Mouse (Mus musculus) lung, embryonic 16.5 days (tissue): ENCODE measurements around the gene Fxyd1. TPM values are rescaled to one million over a fixed set of nuclear protein-coding genes. Genes with fewer than 3 reads are reported as not detected.

ENCODE experiments used
- ATAC-seq: fragments of 200-750 bp; cut with Nextera tagmentation; 2 replicates; pipeline ENCODE4 v1.8.0; 2017; ENCODE audit warnings: low read depth, mild to moderate bottlenecking, moderate library complexity
- H3K27ac ChIP-seq: fragments of 300-500 bp; sonication (generic); 2 replicates; pipeline ENCODE4 v1.5.1; 2014; ENCODE audit warnings: mild to moderate bottlenecking, control low read depth, low read length
- H3K27me3 ChIP-seq: fragments of 300-500 bp; sonication (generic); 2 replicates; pipeline ENCODE4 v1.6.1; 2014; ENCODE audit warnings: low read depth, low read length, mixed read lengths; ENCODE audit not compliant: control insufficient read depth, insufficient read depth
- H3K36me3 ChIP-seq: fragments of 300-500 bp; sonication (generic); 2 replicates; pipeline ENCODE4 v1.6.1; 2014; ENCODE audit warnings: low read length; ENCODE audit not compliant: control insufficient read depth, insufficient read depth
- H3K4me1 ChIP-seq: fragments of 300-500 bp; sonication (generic); replicated peaks from 2 replicates; pipeline ENCODE4 v1.6.1; 2014; ENCODE audit warnings: low read length, mixed read lengths; ENCODE audit not compliant: control insufficient read depth, insufficient read depth
- H3K4me2 ChIP-seq: fragments of 300-500 bp; sonication (generic); 2 replicates; pipeline ENCODE4 v1.6.1; 2014; ENCODE audit warnings: low read depth, low read length, control low read depth
- H3K4me3 ChIP-seq: fragments of 300-500 bp; sonication (generic); 2 replicates; pipeline ENCODE4 v1.5.1; 2014; ENCODE audit warnings: mild to moderate bottlenecking, low read length, control low read depth
- H3K9ac ChIP-seq: fragments of 300-500 bp; sonication (generic); 2 replicates; pipeline ENCODE4 v1.6.1; 2014; ENCODE audit warnings: low read length, control low read depth
- H3K9me3 ChIP-seq: fragments of 300-500 bp; sonication (generic); 2 replicates; pipeline ENCODE4 v1.6.1; 2016; ENCODE audit warnings: low read length; ENCODE audit not compliant: control insufficient read depth
- WGBS: fragments of 180-500 bp; shearing (Covaris S2); extraction: QIAGEN DNeasy Blood & Tissue Kit; methylation state at CpG from one replicate; pipeline ENCODE4 v1.1.7; 2014; 5-methylcytosine and 5-hydroxymethylcytosine counted together
- polyA plus RNA-seq: library from polyadenylated mRNA; unstranded; fragments of >200 nt; fragmentation: Nextera tagmentation; extraction: Ambion mirVana; gene quantifications from 2 replicates; pipeline ENCODE4 v1.2.1, GENCODE M21; 2015

Fxyd1 gene
- polyA plus RNA-seq, 1 experiment from 2014 or later = 105 TPM

- Histone ChIP-seq H3K4me1 (peaks cover 25% of the 10 kb centered on the region), H3K36me3 (no peaks in the 10 kb centered on the region), H3K27ac (no peak overlapping the region), H3K9me3 (no peaks in the 10 kb centered on the region), H3K4me2 (no peak overlapping the region), H3K9ac (no peak overlapping the region), H3K4me3 (no peak overlapping the region), H3K27me3 (no peaks in the 10 kb centered on the region)
- WGBS = 49% methylated on average over 9 of the region's 9 CpGs
- ATAC-seq = no peak
Observed at GRCm38 (mm10) chr7:31072326-31072725, 15.3 kb upstream of the Fxyd1 start.

DNA sequence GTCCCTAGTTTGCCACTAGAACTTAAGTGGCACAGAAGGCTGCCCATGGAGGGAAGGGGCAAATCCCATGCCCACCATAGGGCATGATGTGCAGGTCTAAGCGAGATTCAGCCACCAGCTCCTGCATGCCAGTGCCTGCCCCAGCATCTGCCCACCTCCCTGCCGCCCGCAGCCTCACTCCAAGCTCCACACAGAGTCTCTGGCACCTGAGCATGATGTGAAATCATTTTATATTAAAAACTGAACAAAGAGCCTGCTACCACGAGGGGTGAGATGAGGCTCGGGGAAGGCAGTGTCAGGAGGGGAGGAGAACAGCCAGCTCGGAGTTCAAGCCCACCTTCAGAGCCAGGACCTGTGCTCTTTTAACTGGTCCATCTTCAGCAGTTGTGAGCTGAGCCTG is 13.3 kb upstream of the Fxyd1 start:
- 82% methylated on average over 6 of the region's 6 CpGs for WGBS
- ATAC-seq = no peak

GRCm38 (mm10) chr7:31069491-31069890 is 12.5 kb upstream of the Fxyd1 start:
- 82% methylated on average over 14 of the region's 14 CpGs for WGBS
- Histone ChIP-seq H3K9me3 (no peaks in the 10 kb centered on the region), H3K9ac (no peak overlapping the region), H3K36me3 (no peaks in the 10 kb centered on the region), H3K4me1 (peaks cover 17% of the 10 kb centered on the region), H3K4me3 (no peak overlapping the region), H3K27me3 (no peaks in the 10 kb centered on the region), H3K27ac (no peak overlapping the region), H3K4me2 (no peak overlapping the region)
- ATAC-seq = no peak

More for the DNA sequence above, 13.3 kb upstream of the Fxyd1 start:
- H3K4me3 ChIP-seq = no peak overlapping the region
- no peaks in the 10 kb centered on the region for H3K9me3 ChIP-seq
- no peak overlapping the region for H3K27ac ChIP-seq
- H3K36me3 ChIP-seq = no peaks in the 10 kb centered on the region
- H3K9ac ChIP-seq = no peak overlapping the region
- peaks cover 20% of the 10 kb centered on the region for H3K4me1 ChIP-seq
- no peaks in the 10 kb centered on the region for H3K27me3 ChIP-seq
- H3K4me2 ChIP-seq = no peak overlapping the region

- H3K4me3 ChIP-seq = no peak overlapping the region
- no peak overlapping the region for H3K4me2 ChIP-seq
- H3K36me3 ChIP-seq = no peaks in the 10 kb centered on the region
- H3K9me3 ChIP-seq = no peaks in the 10 kb centered on the region
- ATAC-seq = peak; percentile 58; the same call in 1 of the 2 replicates
- WGBS = 30% methylated on average over 5 of the region's 5 CpGs
- no peaks in the 10 kb centered on the region for H3K27me3 ChIP-seq
- no peak overlapping the region; the same call in 1 of the 2 replicates for H3K9ac ChIP-seq
- H3K27ac ChIP-seq = no peak overlapping the region
- peaks cover 14% of the 10 kb centered on the region for H3K4me1 ChIP-seq
Observed at GRCm38 (mm10) chr7:31067836-31068235, 10.8 kb upstream of the Fxyd1 start.

GRCm38 (mm10) chr7:31063074-31063560 is 6.1 kb upstream of the Fxyd1 start:
- H3K9me3 ChIP-seq = no peaks in the 10 kb centered on the region
- no peaks in the 10 kb centered on the region for H3K36me3 ChIP-seq
- 83% methylated on average over 12 of the region's 12 CpGs for WGBS
- H3K4me1 ChIP-seq = peaks cover 12% of the 10 kb centered on the region
- no peaks in the 10 kb centered on the region for H3K27me3 ChIP-seq
- ATAC-seq = no peak
- H3K27ac ChIP-seq = no peak overlapping the region
- H3K4me3 ChIP-seq = no peak overlapping the region
- H3K9ac ChIP-seq = no peak overlapping the region
- H3K4me2 ChIP-seq = no peak overlapping the region

GRCm38 (mm10) chr7:31060621-31061010 is 3.6 kb upstream of the Fxyd1 start:
- Histone ChIP-seq H3K4me1 (peaks cover 8% of the 10 kb centered on the region), H3K4me3 (no peak overlapping the region), H3K9me3 (no peaks in the 10 kb centered on the region), H3K9ac (no peak overlapping the region), H3K4me2 (no peak overlapping the region), H3K27ac (no peak overlapping the region), H3K36me3 (no peaks in the 10 kb centered on the region), H3K27me3 (no peaks in the 10 kb centered on the region)
- ATAC-seq = no peak
- WGBS = 84% methylated on average over 7 of the region's 7 CpGs

DNA sequence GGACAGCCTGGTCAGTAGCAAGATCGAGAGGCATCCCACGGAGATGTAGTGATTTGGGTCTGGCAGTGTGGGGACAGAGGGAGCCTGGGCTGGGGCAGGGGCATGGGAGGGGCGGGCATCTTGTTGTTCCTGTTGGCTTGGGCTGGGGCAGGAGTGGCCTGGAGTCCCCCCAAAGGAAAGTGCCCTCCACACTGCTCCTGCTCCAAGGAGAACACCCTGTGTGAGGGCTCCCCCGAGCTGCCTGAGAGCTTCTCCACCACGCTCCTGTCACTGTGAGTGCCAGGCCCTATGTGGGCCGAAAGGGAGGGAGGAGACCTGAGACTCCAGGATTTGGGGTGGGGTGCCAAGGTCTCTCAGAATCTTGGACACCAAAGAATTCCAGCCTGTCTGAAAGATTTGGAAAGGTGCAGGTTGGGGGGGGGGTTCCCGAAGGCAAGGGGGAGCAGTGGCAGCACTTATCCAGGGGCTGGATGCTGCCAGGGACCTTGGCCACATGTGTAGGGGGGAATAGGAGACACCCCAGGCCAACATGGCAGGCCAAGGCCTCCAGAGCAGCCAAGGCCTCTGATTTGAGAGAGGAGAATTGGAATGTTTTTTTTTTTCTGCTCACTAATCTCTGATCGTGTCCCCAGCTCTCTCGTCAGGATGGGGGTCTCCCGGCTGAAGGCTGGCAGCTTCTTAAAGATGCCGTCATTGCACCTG is 3.1 kb upstream of the Fxyd1 start:
- Histone ChIP-seq H3K9ac (no peak overlapping the region), H3K36me3 (no peaks in the 10 kb centered on the region), H3K27me3 (no peaks in the 10 kb centered on the region), H3K27ac (no peak overlapping the region), H3K4me3 (no peak overlapping the region), H3K4me1 (peaks cover 11% of the 10 kb centered on the region), H3K9me3 (no peaks in the 10 kb centered on the region), H3K4me2 (no peak overlapping the region)
- no peak for ATAC-seq
- WGBS = 66% methylated on average over 11 of the region's 11 CpGs

GRCm38 (mm10) chr7:31059108-31059507 is 2.1 kb upstream of the Fxyd1 start, which contains the start of gene Lgi4:
Lgi4 (plus strand) TSS chr7:31059342.
- Histone ChIP-seq H3K27me3 (no peaks in the 10 kb centered on the region), H3K4me2 (no peak within 1 kb of the TSS), H3K4me1 (peaks cover 14% of the 10 kb centered on the region), H3K27ac (no peak within 1 kb of the TSS), H3K4me3 (no peak within 1 kb of the TSS), H3K9me3 (no peaks in the 10 kb centered on the region), H3K36me3 (no peaks in the 10 kb centered on the region), H3K9ac (no peak within 1 kb of the TSS)
- ATAC-seq = peak; percentile 21
- 4% methylated on average over 2 of the region's 2 CpGs for WGBS

GRCm38 (mm10) chr7:31058211-31058610 is 1.2 kb upstream of the Fxyd1 start:
- H3K4me2 ChIP-seq = no peak overlapping the region
- no peak overlapping the region for H3K9ac ChIP-seq
- no peaks in the 10 kb centered on the region for H3K9me3 ChIP-seq
- H3K36me3 ChIP-seq = no peaks in the 10 kb centered on the region
- ATAC-seq = no peak
- no peak overlapping the region for H3K27ac ChIP-seq
- peaks cover 16% of the 10 kb centered on the region for H3K4me1 ChIP-seq
- peaks cover 2% of the 10 kb centered on the region for H3K27me3 ChIP-seq
- no peak overlapping the region for H3K4me3 ChIP-seq
- 85% methylated on average over 6 of the region's 6 CpGs for WGBS
